Mouse (Mus musculus) liver, embryonic 15.5 days (tissue): Measurements from ENCODE around the gene Eras. TPM values are rescaled to one million over a fixed set of nuclear protein-coding genes. Genes with fewer than 3 reads are reported as not detected.
A peak's percentile ranks its signal among the peaks of the same experiment; 100 is the strongest.

Source experiments
- ATAC-seq: fragments of 200-750 bp; cut with Nextera tagmentation; 2 replicates; pipeline ENCODE4 v1.8.0; 2017; ENCODE audit warnings: moderate number of reproducible peaks, mild to moderate bottlenecking, moderate library complexity; ENCODE audit not compliant: insufficient read depth
- H3K27ac ChIP-seq: fragments of 300-500 bp; sonication (generic); replicated peaks from 2 replicates; pipeline ENCODE4 v1.5.1; 2015; ENCODE audit warnings: mild to moderate bottlenecking, inconsistent platforms
- H3K27me3 ChIP-seq: fragments of 300-500 bp; sonication (generic); 2 replicates; pipeline ENCODE4 v1.6.1; 2015; ENCODE audit warnings: mild to moderate bottlenecking, inconsistent platforms
- H3K36me3 ChIP-seq: fragments of 300-500 bp; sonication (generic); replicated peaks from 2 replicates; pipeline ENCODE4 v1.6.1; 2015; ENCODE audit warnings: moderate library complexity, mild to moderate bottlenecking, inconsistent platforms
- H3K4me1 ChIP-seq: fragments of 300-500 bp; sonication (generic); replicated peaks from 2 replicates; pipeline ENCODE4 v1.6.1; 2015; ENCODE audit warnings: inconsistent platforms
- H3K4me2 ChIP-seq: fragments of 300-500 bp; sonication (generic); 2 replicates; pipeline ENCODE4 v1.6.1; 2015; ENCODE audit warnings: moderate library complexity, mild to moderate bottlenecking, inconsistent platforms
- H3K4me3 ChIP-seq: fragments of 300-500 bp; sonication (generic); replicated peaks from 2 replicates; pipeline ENCODE4 v1.5.1; 2015; ENCODE audit warnings: mild to moderate bottlenecking, inconsistent platforms
- H3K9ac ChIP-seq: fragments of 300-500 bp; sonication (generic); 2 replicates; pipeline ENCODE4 v1.6.1; 2015; ENCODE audit warnings: moderate library complexity, mild to moderate bottlenecking, inconsistent platforms
- H3K9me3 ChIP-seq: fragments of 300-500 bp; sonication (generic); replicated peaks from 2 replicates; pipeline ENCODE4 v1.6.1; 2016; ENCODE audit warnings: inconsistent platforms
- WGBS: fragments of 180-500 bp; shearing (Covaris S2); methylation state at CpG from one replicate; pipeline ENCODE4 v1.1.7; 2015; ENCODE audit warnings: mixed read lengths; ENCODE audit not compliant: insufficient replicate concordance; 5-methylcytosine and 5-hydroxymethylcytosine counted together
- polyA plus RNA-seq: library from polyadenylated mRNA; unstranded; fragments of >200 nt; fragmentation: Nextera tagmentation; extraction: Ambion mirVana; gene quantifications from 2 replicates; pipeline ENCODE4 v1.2.1, GENCODE M21; 2015

Gene Eras
- not detected in 2 replicates for polyA plus RNA-seq

DNA sequence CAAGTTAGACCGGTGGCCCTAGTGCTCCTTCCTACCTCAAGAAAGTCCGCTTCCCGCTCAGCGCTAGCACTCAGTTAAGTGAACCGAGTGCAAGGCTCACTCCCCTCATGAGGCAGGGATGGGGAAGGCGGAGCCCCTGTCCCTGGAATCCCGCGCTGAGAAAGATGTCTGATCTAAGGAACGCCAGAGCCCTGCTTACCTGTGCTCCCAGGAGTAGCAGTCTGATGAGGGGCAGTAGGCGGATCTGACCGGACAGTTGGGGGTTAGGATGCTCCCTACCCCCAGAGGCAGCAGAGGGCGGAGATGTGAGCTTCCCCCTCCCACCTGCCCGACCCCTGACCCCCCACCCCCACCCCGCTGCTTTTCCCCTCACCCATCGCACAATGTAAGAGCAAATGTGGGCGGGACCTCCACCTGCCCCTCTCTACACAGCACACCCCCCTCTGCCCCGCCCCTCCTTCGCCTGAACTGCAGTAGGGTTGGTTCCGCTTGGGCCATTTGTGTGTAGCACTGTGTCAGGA is at the start of gene Eras:
Gene Eras, minus strand, starts transcription at position 338 of the 521 bp plus-strand sequence.
- H3K9me3 ChIP-seq = no peaks in the 10 kb centered on the region
- H3K9ac ChIP-seq = no peak within 1 kb of the TSS
- no peaks in the 10 kb centered on the region for H3K4me1 ChIP-seq
- no peaks in the 10 kb centered on the region for H3K36me3 ChIP-seq
- WGBS = 23% methylated on average over 19 of the region's 19 CpGs
- H3K4me2 ChIP-seq = no peak within 1 kb of the TSS
- peaks cover 64% of the 10 kb centered on the region for H3K27me3 ChIP-seq
- no peak within 1 kb of the TSS for H3K4me3 ChIP-seq
- no peak for ATAC-seq
- H3K27ac ChIP-seq = no peak within 1 kb of the TSS

DNA sequence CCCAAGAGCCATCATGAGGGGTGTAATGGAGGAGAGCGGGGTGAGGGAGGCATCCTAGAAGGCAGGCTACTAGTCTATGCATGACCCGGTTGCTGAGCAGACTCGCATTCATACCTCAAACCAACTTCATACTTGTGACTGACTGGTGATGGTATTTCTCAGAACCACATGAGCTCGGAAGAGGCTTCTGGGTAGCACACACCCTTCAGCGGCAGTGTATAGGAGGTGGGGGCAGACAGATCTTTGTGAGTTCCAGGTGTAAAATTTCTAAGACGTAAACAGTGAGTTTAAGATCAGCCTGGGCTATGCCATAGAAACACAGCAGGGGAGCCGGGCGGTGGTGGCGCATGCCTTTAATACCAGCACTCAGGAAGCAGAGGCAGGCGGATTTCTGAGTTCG is 49.5 kb upstream of the Eras start, which contains the start of gene Gata1:
Gene Gata1, minus strand, starts transcription at position 180 of the 400 bp plus-strand sequence.
- no peak within 1 kb of the TSS for H3K27ac ChIP-seq
- no peak for ATAC-seq
- H3K4me1 ChIP-seq = peaks cover 19% of the 10 kb centered on the region
- H3K4me3 ChIP-seq = no peak within 1 kb of the TSS
- no peaks in the 10 kb centered on the region for H3K36me3 ChIP-seq
- no peak within 1 kb of the TSS for H3K9ac ChIP-seq
- whole genome bisulfite sequencing = 84% methylated on average over 11 of the region's 11 CpGs
- no peaks in the 10 kb centered on the region for H3K9me3 ChIP-seq
- H3K27me3 ChIP-seq = no peaks in the 10 kb centered on the region
- no peak within 1 kb of the TSS for H3K4me2 ChIP-seq

DNA sequence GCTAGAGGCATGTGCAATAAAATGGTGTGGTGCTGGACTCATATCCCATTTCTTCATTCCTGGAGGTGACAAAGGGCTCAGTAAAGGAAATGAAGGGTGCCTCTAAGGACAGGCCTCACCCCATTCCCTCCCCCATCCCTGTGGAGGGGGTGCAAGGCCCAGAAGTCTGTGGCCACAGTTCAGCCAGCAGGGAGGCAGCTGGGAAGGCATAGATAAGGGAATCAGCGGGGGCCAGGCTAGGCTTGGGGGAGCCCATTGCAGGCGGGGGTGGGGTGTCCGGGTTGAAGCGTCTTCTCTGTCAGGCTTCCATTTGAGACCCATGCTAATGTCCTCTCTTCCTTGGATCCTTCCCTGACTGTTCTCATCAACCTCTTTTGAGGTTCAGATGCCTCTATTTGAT is 42.9 kb upstream of the Eras start:
- Histone ChIP-seq H3K36me3 (no peaks in the 10 kb centered on the region), H3K4me3 (peak overlapping the region; percentile 24), H3K4me2 (peak overlapping the region; percentile 71), H3K27me3 (no peaks in the 10 kb centered on the region), H3K4me1 (peaks cover 43% of the 10 kb centered on the region), H3K27ac (peak overlapping the region; percentile 93), H3K9me3 (no peaks in the 10 kb centered on the region), H3K9ac (peak overlapping the region; percentile 39; the same call in 1 of the 2 replicates)
- ATAC-seq = peak; percentile 83
- 27% methylated on average over 4 of the region's 4 CpGs for WGBS

DNA sequence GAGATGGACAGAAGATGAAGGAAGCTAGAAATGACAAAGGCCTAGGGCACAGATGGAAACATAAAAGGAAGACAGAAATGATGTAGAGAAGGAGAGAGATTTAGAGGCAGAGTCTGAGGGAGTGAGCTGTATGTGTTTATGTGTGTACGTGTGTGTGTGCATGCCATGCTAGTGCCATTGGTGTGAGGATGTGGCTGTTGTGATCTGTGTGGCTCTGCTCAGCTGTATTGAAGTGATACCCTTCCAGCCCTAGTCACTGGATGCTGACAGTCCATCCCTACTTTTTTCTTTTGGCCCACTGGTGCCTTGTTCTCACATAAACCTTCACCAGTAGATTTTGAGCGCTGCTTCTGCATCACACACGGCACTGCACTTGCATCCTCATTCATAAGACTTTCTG is 40.5 kb upstream of the Eras start:
- H3K27ac ChIP-seq = peak overlapping the region; percentile 93
- ATAC-seq = no peak
- peak overlapping the region; percentile 68 for H3K4me3 ChIP-seq
- H3K27me3 ChIP-seq = no peaks in the 10 kb centered on the region
- H3K4me2 ChIP-seq = peak overlapping the region; percentile 71
- H3K36me3 ChIP-seq = 0 out of 2 replicates have a peak, but pooled peaks cover 4% of the 10 kb centered on the region
- 46% methylated on average over 3 of the region's 3 CpGs for WGBS
- H3K9ac ChIP-seq = peak overlapping the region; percentile 47; the same call in 1 of the 2 replicates
- H3K9me3 ChIP-seq = no peaks in the 10 kb centered on the region
- H3K4me1 ChIP-seq = peaks cover 42% of the 10 kb centered on the region

DNA sequence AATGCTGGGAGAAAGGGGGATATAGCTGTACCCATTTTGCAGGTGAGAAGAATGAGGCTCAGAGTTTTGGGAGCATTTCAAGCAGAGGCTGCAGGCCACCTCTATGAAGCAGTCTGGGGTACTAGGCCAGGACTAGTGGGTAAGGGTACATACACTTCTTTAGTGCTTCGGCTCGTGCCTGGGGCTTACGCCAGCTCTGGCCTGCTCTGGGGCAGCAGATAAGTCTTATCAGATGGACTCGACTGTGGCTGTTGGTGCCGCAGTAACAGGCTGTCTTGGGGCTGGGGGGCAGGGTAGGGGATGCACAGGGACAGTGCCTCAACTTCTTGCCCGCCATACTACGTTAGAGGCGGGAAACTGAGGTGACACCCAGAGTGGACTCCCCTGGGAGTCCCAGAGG is 39.8 kb upstream of the Eras start:
- Histone ChIP-seq H3K9me3 (no peaks in the 10 kb centered on the region), H3K36me3 (0 out of 2 replicates have a peak, but pooled peaks cover 9% of the 10 kb centered on the region), H3K4me3 (peak overlapping the region; percentile 68), H3K27ac (peak overlapping the region; percentile 93), H3K4me2 (peak overlapping the region; percentile 71), H3K27me3 (no peaks in the 10 kb centered on the region), H3K9ac (peak overlapping the region; percentile 45), H3K4me1 (peaks cover 44% of the 10 kb centered on the region)
- ATAC-seq = peak; percentile 80
- 33% methylated on average over 8 of the region's 8 CpGs for WGBS

DNA sequence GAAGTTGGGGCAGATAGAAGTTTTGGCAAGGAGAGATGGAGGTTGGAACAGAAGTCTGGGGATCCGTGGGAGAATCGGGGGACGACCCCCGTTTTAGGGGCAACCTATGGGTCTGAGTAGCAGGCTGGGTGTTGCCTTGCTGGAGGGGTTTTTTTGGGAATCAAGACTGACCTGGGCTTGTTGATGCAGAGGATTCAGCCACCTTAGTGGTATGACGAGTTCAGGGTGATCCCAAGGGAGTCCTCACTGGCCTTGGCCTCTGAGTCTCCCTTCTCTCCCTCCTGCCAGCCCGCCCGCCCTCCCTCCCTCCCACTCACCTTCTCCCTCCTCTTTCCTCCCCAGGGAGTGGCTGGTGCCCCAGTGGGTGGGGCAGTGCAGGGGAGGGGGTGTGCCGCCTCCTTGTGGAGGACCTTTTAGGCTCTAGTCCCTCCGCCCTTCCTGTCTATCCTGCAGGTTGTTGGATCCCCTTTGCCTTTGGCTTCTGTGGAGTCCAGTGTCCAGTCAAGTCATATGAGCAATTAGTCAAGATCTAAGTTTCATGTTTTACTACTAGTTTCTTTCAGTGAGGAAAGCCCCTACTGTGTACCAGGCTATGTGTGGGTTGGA is 39.3 kb upstream of the Eras start:
- Histone ChIP-seq H3K4me2 (peak overlapping the region; percentile 71), H3K27ac (peak overlapping the region; percentile 93), H3K36me3 (peaks cover 12% of the 10 kb centered on the region), H3K4me1 (peaks cover 44% of the 10 kb centered on the region), H3K9me3 (no peaks in the 10 kb centered on the region), H3K27me3 (no peaks in the 10 kb centered on the region), H3K9ac (peak overlapping the region; percentile 72), H3K4me3 (peak overlapping the region; percentile 68)
- 22% methylated on average over 7 of the region's 9 CpGs for WGBS
- ATAC-seq = peak; percentile 83

DNA sequence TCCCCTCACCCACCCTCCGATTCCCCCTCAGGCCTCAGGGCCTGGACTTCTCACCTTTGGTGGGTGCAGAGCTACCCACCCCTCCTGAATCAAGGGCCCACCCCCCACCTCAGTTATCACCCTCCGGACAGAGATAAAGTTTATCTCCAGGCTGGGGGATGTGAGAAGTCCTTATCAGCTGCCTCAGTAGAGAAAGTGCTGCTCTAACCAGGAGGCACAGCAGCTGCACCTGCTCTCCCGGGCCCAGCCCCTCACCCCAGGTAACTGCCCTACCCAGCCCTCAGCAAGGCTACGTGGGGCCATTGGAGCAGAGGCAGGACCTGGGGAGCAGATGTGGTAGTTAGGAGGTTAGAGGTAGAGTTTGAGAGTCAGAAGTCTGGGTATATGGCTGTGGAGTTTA is 37.8 kb upstream of the Eras start:
- peak; percentile 16; the same call in 1 of the 2 replicates for ATAC-seq
- Histone ChIP-seq H3K4me3 (peak overlapping the region; percentile 68), H3K27me3 (no peaks in the 10 kb centered on the region), H3K36me3 (peaks cover 26% of the 10 kb centered on the region), H3K4me1 (peaks cover 38% of the 10 kb centered on the region), H3K4me2 (peak overlapping the region; percentile 68), H3K27ac (peak overlapping the region; percentile 93), H3K9me3 (no peaks in the 10 kb centered on the region), H3K9ac (peak overlapping the region; percentile 72)
- 20% methylated on average over 4 of the region's 4 CpGs for WGBS

DNA sequence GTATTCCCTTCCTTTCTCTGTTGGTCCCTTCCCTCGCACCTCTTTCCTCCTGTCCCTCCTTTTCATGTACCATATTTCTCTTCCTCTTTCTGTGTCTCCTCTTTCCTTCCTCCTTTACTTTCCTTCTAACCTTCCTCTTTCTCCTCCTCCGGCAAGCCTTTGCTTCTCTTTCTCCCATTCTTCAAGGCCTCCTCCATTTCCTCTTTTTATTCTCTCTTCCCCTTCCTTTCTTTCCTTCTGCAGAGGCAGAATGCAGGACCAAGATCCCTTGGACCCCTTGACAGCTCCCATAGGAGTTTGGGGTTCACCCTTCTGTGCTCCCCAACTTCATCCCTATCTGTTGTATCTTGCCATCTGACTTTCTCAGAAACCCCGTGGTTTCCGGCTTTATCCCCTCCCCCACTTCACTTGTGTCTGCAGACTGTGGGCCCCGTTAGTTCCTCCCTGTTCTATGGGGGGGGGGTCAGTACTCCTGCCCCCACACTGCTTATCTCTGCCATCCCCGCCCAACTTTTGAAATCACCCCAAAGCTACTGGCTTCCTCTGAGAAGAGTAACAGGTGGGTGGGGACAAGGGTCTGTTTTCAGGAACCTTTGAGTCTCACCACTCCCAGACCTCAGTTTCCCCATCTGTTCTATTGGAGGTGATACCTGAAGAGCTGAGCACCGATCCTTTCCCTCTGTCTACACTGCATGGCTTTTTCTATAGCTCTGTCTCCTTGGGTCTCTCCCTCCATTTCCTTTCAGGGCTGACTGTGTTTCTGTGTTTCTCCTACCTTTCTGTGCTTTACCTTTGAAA is 35.6 kb upstream of the Eras start:
- 21% methylated on average over 7 of the region's 7 CpGs for WGBS
- no peak for ATAC-seq
- peak overlapping the region; percentile 68 for H3K4me3 ChIP-seq

DNA sequence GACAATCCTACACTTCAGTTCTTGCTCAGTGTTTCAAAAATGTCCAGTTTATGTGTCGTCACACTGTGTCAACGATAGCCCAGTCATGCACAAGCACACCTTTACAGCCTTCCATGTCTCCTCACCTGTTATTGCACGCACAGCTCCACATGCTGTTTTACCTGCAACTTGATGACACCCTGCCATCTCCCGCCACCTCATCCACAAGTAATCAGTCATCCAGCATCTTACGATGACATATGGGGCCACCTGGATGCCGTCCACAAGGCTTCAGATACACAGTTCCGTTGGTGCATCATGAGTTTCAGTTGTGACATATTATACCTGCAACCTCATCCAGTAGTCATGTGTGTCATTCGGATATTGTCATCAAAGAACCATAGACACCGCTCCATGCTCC is 30.5 kb upstream of the Eras start:
- Histone ChIP-seq H3K9ac (no peak overlapping the region), H3K4me2 (no peak overlapping the region), H3K4me1 (peaks cover 10% of the 10 kb centered on the region), H3K4me3 (no peak overlapping the region), H3K9me3 (no peaks in the 10 kb centered on the region), H3K36me3 (peaks cover 78% of the 10 kb centered on the region), H3K27ac (no peak overlapping the region), H3K27me3 (no peaks in the 10 kb centered on the region)
- no peak for ATAC-seq
- 81% methylated on average over 9 of the region's 9 CpGs for WGBS

More for the DNA sequence above, 35.6 kb upstream of the Eras start:
- Histone ChIP-seq H3K27ac (peak overlapping the region; percentile 93), H3K9ac (peak overlapping the region; percentile 45), H3K36me3 (peaks cover 48% of the 10 kb centered on the region), H3K27me3 (no peaks in the 10 kb centered on the region), H3K4me2 (peak overlapping the region; percentile 68), H3K9me3 (no peaks in the 10 kb centered on the region), H3K4me1 (peaks cover 18% of the 10 kb centered on the region)

DNA sequence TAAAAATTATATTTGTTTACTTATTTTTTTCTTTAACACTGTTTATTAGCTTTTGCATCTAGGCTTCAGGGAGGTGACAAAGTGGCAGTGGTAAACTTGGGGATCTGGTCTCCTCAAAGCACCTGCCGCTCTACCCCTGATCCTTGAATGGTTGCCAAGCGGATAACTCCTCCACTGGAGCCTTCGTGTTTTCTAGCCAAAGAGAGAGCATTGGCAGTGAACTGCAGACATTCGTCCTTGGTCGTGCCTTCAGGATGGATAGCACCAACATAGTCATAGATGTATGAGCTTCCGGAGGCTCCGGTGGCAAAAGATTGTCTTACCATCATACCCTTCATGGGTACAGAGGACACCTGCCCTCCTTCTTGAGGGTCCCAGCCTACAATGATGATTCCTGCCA is 21.7 kb upstream of the Eras start:
- H3K4me3 ChIP-seq = no peak overlapping the region
- no peaks in the 10 kb centered on the region for H3K36me3 ChIP-seq
- no peaks in the 10 kb centered on the region for H3K27me3 ChIP-seq
- H3K4me1 ChIP-seq = peaks cover 10% of the 10 kb centered on the region
- ATAC-seq = no peak
- H3K27ac ChIP-seq = no peak overlapping the region
- H3K4me2 ChIP-seq = no peak overlapping the region
- 78% methylated on average over 7 of the region's 7 CpGs for WGBS
- H3K9me3 ChIP-seq = no peaks in the 10 kb centered on the region
- H3K9ac ChIP-seq = no peak overlapping the region

DNA sequence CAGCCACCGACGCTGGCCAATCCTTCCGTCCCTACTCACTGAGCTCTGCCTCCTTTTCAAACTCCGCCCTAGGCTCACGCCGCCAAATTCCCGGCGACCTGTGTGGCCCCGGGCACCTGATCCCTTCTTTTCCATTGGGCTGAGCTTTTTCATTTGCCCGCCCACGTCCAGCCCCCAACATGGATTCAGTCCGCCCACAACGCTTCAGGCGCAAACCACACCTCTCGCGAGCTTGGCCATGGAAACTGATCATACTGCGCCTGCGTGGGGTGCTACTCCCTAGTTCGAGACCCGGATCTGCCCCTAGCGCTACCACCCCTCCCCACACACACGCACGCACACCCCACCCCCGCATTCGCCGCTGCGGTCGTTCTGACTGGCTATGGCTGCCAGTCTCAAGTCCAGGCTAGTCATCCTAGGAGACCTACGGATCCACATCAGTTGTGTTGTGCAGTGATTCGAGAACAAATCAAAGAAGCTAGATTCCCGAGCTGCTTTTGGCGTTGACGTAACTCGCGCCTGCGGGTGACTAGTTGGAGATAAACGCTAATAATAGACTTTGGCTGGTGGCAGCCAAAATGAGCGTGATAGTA is 19.6 kb upstream of the Eras start:
- H3K27ac ChIP-seq = no peak overlapping the region
- no peaks in the 10 kb centered on the region for H3K9me3 ChIP-seq
- peak overlapping the region; percentile 79 for H3K4me2 ChIP-seq
- peak overlapping the region; percentile 64 for H3K4me3 ChIP-seq
- H3K27me3 ChIP-seq = no peaks in the 10 kb centered on the region
- 0 out of 2 replicates have a peak overlapping the region, but pooled peaks have one; percentile 32 for H3K9ac ChIP-seq
- no peaks in the 10 kb centered on the region for H3K36me3 ChIP-seq
- peaks cover 10% of the 10 kb centered on the region for H3K4me1 ChIP-seq
- 11% methylated on average over 38 of the region's 38 CpGs for WGBS
- peak; percentile 99 for ATAC-seq
